Mouse (Mus musculus) midbrain, embryonic 13.5 days (tissue): ENCODE measurements around the gene Slc39a13. TPM values are rescaled to one million over a fixed set of nuclear protein-coding genes. Genes with fewer than 3 reads are reported as not detected.

Source experiments
- polyA plus RNA-seq: library from polyadenylated mRNA; unstranded; fragments of >200 nt; fragmentation: Nextera tagmentation; extraction: Ambion mirVana; gene quantifications from 2 replicates; pipeline ENCODE4 v1.2.1, GENCODE M21; 2015

Slc39a13 gene
- polyA plus RNA-seq, 1 experiment from 2014 or later, result 29.4 TPM

Other genes starting within 250 kb of the Slc39a13 start
- 246 and 259 TPM in 2 replicates for gene Mtch2, start 223.3 kb downstream of the Slc39a13 start, polyA plus RNA-seq
- gene C1qtnf4, start 184.6 kb downstream of the Slc39a13 start, polyA plus RNA-seq, result 18.1 and 27.3 TPM in 2 replicates
- gene Kbtbd4, start 165.7 kb downstream of the Slc39a13 start, polyA plus RNA-seq, result 63.1 and 64.2 TPM in 2 replicates
- gene Ndufs3, start 165.6 kb downstream of the Slc39a13 start, polyA plus RNA-seq, result 210 TPM in 2 replicates
- 137 and 140 TPM in 2 replicates for gene Celf1, start 130.0 kb downstream of the Slc39a13 start, polyA plus RNA-seq
- 0.48 and 0.54 TPM in 2 replicates for gene Rapsn, start 34.8 kb downstream of the Slc39a13 start, polyA plus RNA-seq
- gene Psmc3, start 16.4 kb downstream of the Slc39a13 start, polyA plus RNA-seq, result 251 and 254 TPM in 2 replicates
- gene Spi1, start 12.0 kb upstream of the Slc39a13 start, polyA plus RNA-seq, result 1.8 and 3.0 TPM in 2 replicates
- not detected in 2 replicates for gene Mybpc3, start 47.7 kb upstream of the Slc39a13 start, polyA plus RNA-seq
- 56.0 and 58.0 TPM in 2 replicates for gene Madd, start 113.4 kb upstream of the Slc39a13 start, polyA plus RNA-seq
- 1.6 and 2.1 TPM in 2 replicates for gene Nr1h3, start 132.4 kb upstream of the Slc39a13 start, polyA plus RNA-seq
- gene Acp2, start 132.5 kb upstream of the Slc39a13 start, polyA plus RNA-seq, result 38.3 and 42.7 TPM in 2 replicates
- gene Ddb2, start 166.6 kb upstream of the Slc39a13 start, polyA plus RNA-seq, result 15.1 TPM in 2 replicates
- 15.6 and 16.2 TPM in 2 replicates for gene Pacsin3, start 185.5 kb upstream of the Slc39a13 start, polyA plus RNA-seq
- gene Arfgap2, start 194.6 kb upstream of the Slc39a13 start, polyA plus RNA-seq, result 82.6 and 84.5 TPM in 2 replicates